Mouse (Mus musculus) thymus, adult 2 months (tissue): Measurements from ENCODE around the gene Tmem255a.

ENCODE experiments used
- CTCF ChIP-seq: fragments of 200-500 bp; IDR thresholded peaks from 2 replicates; pipeline ENCODE4 v1.5.1; 2012; ENCODE audit warnings: mild to moderate bottlenecking, control low read depth, low read length, moderate library complexity, borderline replicate concordance; ENCODE audit not compliant: control insufficient read depth, poor library complexity, insufficient read depth; ENCODE audit errors: extremely low read depth
- POLR2A ChIP-seq: fragments of 200-500 bp; IDR thresholded peaks from 2 replicates; pipeline ENCODE4 v1.6.1; 2012; ENCODE audit warnings: mild to moderate bottlenecking, low read length, control low read depth, moderate library complexity; ENCODE audit not compliant: control insufficient read depth, poor library complexity, insufficient read depth; ENCODE audit errors: extremely low read depth

- TF ChIP-seq CTCF (no peak), POLR2A (no peak)
Measured at GRCm38 (mm10) chrX:38201816-38202215, 50.4 kb downstream of the Tmem255a start.
